Mouse (Mus musculus) neural tube, embryonic 14.5 days (tissue): ENCODE results near the gene Hoxb7. TPM values are rescaled to one million over a fixed set of nuclear protein-coding genes. Genes with fewer than 3 reads are reported as not detected.

Experiments
- ATAC-seq: fragments of 200-750 bp; cut with Nextera tagmentation; 2 replicates; pipeline ENCODE4 v1.8.0; 2017; ENCODE audit warnings: low read depth, mild to moderate bottlenecking, moderate TSS enrichment, moderate library complexity
- H3K27ac ChIP-seq: fragments of 300-500 bp; sonication (generic); 2 replicates; pipeline ENCODE4 v1.5.1; 2014; ENCODE audit warnings: low read depth, mild to moderate bottlenecking, control low read depth, low read length, moderate library complexity, mixed read lengths
- H3K27me3 ChIP-seq: fragments of 300-500 bp; sonication (generic); 2 replicates; pipeline ENCODE4 v1.6.1; 2014; ENCODE audit warnings: low read length; ENCODE audit not compliant: control insufficient read depth, insufficient read depth
- H3K36me3 ChIP-seq: fragments of 300-500 bp; sonication (generic); 2 replicates; pipeline ENCODE4 v1.6.1; 2014; ENCODE audit warnings: low read length, mixed read lengths; ENCODE audit not compliant: control insufficient read depth, insufficient read depth
- H3K4me1 ChIP-seq: fragments of 300-500 bp; sonication (generic); 2 replicates; pipeline ENCODE4 v1.6.1; 2014; ENCODE audit warnings: low read length; ENCODE audit not compliant: control insufficient read depth, insufficient read depth
- H3K4me2 ChIP-seq: fragments of 300-500 bp; sonication (generic); 2 replicates; pipeline ENCODE4 v1.6.1; 2014; ENCODE audit warnings: mild to moderate bottlenecking, low read depth, low read length, control low read depth
- H3K4me3 ChIP-seq: fragments of 300-500 bp; sonication (generic); 2 replicates; pipeline ENCODE4 v1.5.1; 2014; ENCODE audit warnings: low read depth, low read length, control low read depth, mixed read lengths
- H3K9ac ChIP-seq: fragments of 300-500 bp; sonication (generic); replicated peaks from 2 replicates; pipeline ENCODE4 v1.6.1; 2014; ENCODE audit warnings: low read depth, mild to moderate bottlenecking, control low read depth, low read length, mixed read lengths
- H3K9me3 ChIP-seq: fragments of 300-500 bp; sonication (generic); 2 replicates; pipeline ENCODE4 v1.6.1; 2016; ENCODE audit warnings: low read length; ENCODE audit not compliant: control insufficient read depth
- WGBS: fragments of 180-500 bp; shearing (Covaris S2); extraction: QIAGEN DNeasy Blood & Tissue Kit; methylation state at CpG from one replicate; pipeline ENCODE4 v1.1.7; 2014; 5-methylcytosine and 5-hydroxymethylcytosine counted together
- polyA plus RNA-seq: library from polyadenylated mRNA; unstranded; fragments of >200 nt; fragmentation: Nextera tagmentation; extraction: Ambion mirVana; gene quantifications from 2 replicates; pipeline ENCODE4 v1.2.1, GENCODE M21; 2014

Hoxb7 gene
- 120 and 133 TPM in 2 replicates for polyA plus RNA-seq

DNA sequence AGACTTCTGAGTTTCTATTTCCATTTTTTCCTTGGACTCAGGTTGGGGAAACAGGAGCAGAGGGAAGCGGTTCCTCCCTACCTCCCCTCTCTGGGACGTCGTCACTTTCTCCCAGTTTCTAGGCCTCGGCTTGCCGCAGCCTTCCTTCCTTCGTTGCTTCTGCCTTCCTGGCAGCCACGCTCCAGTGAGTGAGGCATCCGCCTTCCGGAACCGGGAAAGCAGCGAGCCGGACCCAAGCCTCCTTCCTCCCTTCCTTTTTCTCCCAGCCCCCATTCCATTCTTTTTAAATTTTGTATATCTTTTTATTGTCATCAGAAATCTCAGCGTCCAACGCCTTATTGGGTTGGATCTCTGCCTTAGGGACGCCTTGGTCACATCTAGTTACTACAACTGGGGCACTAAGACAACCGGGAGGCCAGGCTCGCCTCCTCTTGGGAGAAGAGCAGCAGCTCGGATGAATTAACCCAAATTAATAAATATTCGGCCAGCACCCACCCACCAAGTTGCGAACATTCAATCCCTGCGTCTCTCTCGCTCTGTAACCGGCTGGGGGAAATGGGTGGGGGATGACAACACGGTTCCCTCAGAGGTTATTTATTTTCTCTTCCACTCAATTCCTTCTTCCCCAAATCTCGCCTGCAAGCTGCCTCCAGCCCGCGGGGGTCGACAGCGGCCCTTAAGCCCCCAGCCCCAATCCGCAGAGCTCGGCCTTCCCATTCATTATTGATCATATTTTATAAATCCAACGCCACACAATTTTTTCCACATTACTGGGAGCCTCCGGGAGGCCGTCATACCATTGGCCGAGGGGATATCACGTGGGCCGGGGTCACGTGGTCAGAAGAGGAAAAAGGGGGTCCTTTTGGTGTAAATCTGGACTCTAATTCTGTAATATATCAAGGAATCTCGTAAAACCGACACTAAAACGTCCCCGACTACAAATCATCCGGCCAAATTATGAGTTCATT, at the start of gene Hoxb7:
Hoxb7 (plus strand) TSS at position 853 of the 968 bp plus-strand sequence.
- Histone ChIP-seq H3K9me3 (no peaks in the 10 kb centered on the region), H3K4me1 (peaks cover 21% of the 10 kb centered on the region), H3K4me3 (peak within 1 kb of the TSS; percentile 95), H3K27ac (peak within 1 kb of the TSS; percentile 100), H3K4me2 (peak within 1 kb of the TSS; percentile 100), H3K9ac (peak within 1 kb of the TSS; percentile 100), H3K27me3 (no peaks in the 10 kb centered on the region), H3K36me3 (peaks cover 6% of the 10 kb centered on the region; the same call in 1 of the 2 replicates)
- no peak; the same call in 1 of the 2 replicates for ATAC-seq
- under 1% methylated on average over 43 of the region's 43 CpGs for WGBS

DNA sequence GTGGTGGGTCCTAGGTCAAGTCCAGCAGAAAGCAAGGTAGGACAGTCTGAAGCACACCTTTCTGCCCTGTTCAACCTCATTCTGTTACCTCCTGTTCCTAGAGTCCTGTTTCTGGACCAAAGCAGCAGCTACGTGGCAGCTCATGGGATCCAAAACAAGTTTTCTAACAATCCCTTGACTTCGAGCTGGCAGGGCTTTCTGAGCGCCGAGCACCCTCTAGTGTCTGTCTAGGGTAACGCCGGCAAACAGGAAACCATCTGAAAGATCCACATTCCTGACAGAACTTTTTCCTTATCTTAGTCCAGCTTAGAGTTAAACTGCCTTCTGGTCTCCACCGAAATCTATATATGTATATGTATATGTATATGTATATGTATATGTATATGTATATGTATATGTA, 46.2 kb upstream of the Hoxb7 start:
- H3K27ac ChIP-seq: no peak overlapping the region
- no peaks in the 10 kb centered on the region for H3K36me3 ChIP-seq
- no peak for ATAC-seq
- H3K4me2 ChIP-seq: no peak overlapping the region
- H3K9ac ChIP-seq: no peak overlapping the region
- 3% methylated on average over 7 of the region's 7 CpGs for WGBS
- H3K4me3 ChIP-seq: no peak overlapping the region
- H3K4me1 ChIP-seq: no peaks in the 10 kb centered on the region
- H3K27me3 ChIP-seq: no peaks in the 10 kb centered on the region
- H3K9me3 ChIP-seq: no peaks in the 10 kb centered on the region

DNA sequence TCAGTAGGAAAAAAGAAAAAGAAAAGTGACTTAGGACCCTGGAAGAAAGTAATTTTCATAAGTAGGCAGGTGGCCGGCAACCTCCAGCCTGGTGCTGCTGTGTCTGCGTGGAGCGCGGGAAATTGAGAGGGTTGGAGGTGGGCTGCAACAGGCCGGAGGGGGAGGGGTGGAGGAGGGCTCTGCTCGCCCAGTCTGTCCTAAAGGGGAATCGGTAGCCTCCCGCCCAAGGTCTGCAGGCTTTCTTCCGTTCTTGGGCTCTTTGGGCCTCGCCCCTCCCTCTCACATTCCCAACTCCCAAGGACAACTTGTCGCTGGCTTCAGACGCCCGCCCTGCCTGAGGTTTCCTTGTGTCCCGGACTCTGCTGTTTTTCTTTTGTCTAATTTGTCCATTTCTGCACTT, 35.5 kb upstream of the Hoxb7 start:
- Histone ChIP-seq H3K36me3 (no peaks in the 10 kb centered on the region), H3K9me3 (no peaks in the 10 kb centered on the region), H3K27me3 (no peaks in the 10 kb centered on the region), H3K9ac (peak overlapping the region; percentile 75; the same call in 1 of the 2 replicates), H3K4me3 (peak overlapping the region; percentile 45), H3K4me2 (peak overlapping the region; percentile 56), H3K4me1 (peaks cover 16% of the 10 kb centered on the region), H3K27ac (no peak overlapping the region)
- 0% methylated on average over 14 of the region's 14 CpGs for WGBS
- ATAC-seq: peak; percentile 48

DNA sequence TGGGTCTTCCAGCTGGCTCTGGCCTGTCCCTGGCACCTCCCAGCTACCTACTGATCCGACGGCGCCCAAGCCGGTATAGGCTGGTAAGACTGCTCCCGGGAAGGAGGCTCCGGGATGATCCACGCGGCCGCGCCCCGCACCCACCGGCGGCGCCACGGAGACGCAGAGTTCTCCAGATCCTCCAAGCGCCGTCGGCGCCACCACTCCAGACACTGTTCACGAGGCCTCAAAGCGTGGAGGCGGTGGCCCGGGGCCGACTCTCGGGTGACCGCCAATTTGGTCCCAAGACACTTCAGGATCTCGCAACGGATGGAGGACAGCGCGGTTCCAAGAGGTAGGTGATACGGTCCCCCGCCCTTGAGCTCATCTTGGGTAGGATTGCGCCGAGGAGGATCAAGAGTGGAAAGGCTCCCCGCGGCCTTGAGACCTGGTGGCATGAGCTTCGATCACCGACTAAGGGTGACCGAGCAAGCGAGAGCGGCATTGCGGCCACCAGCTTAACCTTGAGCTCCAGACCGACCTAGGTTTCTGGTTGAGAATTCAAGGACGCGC, 34.9 kb upstream of the Hoxb7 start:
- peak; percentile 68 for ATAC-seq
- H3K27ac ChIP-seq: peak overlapping the region; percentile 83
- H3K4me2 ChIP-seq: peak overlapping the region; percentile 56
- H3K27me3 ChIP-seq: no peaks in the 10 kb centered on the region
- peaks cover 17% of the 10 kb centered on the region for H3K4me1 ChIP-seq
- no peaks in the 10 kb centered on the region for H3K9me3 ChIP-seq
- under 1% methylated on average over 46 of the region's 46 CpGs for WGBS
- H3K9ac ChIP-seq: peak overlapping the region; percentile 75
- no peaks in the 10 kb centered on the region for H3K36me3 ChIP-seq
- peak overlapping the region; percentile 45 for H3K4me3 ChIP-seq

DNA sequence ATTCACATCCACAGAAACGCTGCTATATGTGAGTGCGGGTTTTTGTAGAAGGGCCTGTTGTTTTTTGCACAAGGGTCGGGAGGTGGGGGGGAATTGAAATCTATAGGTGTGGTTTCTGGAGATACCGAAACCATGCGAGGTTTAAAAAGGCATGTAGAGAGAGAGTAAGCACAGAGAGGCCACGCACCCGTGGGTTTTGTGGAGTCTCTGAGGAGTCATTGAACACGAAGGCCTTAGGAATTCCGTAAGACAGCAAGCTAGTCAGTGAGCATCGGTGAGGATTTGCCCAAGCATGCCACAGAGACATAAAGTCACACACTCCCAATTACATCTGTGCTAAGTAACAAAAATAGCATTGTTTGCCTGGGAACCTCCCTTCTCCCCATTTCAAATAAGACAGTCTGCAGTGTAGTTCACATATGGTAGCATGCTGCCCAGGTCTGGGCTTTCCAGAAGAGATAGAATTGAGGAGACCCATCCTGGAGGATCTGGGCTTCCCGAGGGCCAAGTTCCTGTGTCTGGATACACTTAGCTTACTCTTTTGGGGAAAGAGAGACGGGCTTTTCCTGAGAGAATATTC, 33.8 kb upstream of the Hoxb7 start:
- no peak for ATAC-seq
- H3K27me3 ChIP-seq: 0 out of 2 replicates have a peak, but pooled peaks cover 1% of the 10 kb centered on the region
- peaks cover 17% of the 10 kb centered on the region for H3K4me1 ChIP-seq
- peak overlapping the region; percentile 75 for H3K9ac ChIP-seq
- H3K4me2 ChIP-seq: peak overlapping the region; percentile 56
- no peaks in the 10 kb centered on the region for H3K36me3 ChIP-seq
- WGBS: 3% methylated on average over 12 of the region's 12 CpGs
- H3K9me3 ChIP-seq: no peaks in the 10 kb centered on the region
- H3K4me3 ChIP-seq: peak overlapping the region; percentile 45
- peak overlapping the region; percentile 83 for H3K27ac ChIP-seq

DNA sequence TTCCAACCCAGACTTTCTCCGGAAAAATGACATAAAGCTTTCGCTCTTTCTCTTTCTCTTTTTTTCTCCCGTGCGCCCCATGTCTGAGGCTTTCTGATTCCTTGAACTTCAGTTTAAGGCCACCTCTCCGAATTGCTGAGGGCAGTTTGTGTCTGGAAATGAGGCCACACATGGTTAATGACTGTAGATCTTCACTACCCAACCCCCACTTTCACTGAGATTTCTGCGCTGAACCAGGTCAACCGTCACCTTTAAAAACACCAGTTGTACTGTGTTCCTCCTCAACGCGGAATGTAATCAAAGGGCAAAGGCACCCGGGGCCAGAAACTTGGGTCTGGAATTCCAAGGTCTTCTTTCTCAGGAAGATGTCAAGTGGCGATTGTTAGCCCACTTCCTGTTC, 32.2 kb upstream of the Hoxb7 start:
- 3% methylated on average over 11 of the region's 11 CpGs for WGBS
- Histone ChIP-seq H3K9me3 (no peaks in the 10 kb centered on the region), H3K4me2 (peak overlapping the region; percentile 56), H3K4me3 (peak overlapping the region; percentile 45), H3K27ac (no peak overlapping the region), H3K36me3 (no peaks in the 10 kb centered on the region), H3K4me1 (peaks cover 17% of the 10 kb centered on the region), H3K9ac (no peak overlapping the region; the same call in 1 of the 2 replicates), H3K27me3 (0 out of 2 replicates have a peak, but pooled peaks cover 2% of the 10 kb centered on the region)
- no peak for ATAC-seq

DNA sequence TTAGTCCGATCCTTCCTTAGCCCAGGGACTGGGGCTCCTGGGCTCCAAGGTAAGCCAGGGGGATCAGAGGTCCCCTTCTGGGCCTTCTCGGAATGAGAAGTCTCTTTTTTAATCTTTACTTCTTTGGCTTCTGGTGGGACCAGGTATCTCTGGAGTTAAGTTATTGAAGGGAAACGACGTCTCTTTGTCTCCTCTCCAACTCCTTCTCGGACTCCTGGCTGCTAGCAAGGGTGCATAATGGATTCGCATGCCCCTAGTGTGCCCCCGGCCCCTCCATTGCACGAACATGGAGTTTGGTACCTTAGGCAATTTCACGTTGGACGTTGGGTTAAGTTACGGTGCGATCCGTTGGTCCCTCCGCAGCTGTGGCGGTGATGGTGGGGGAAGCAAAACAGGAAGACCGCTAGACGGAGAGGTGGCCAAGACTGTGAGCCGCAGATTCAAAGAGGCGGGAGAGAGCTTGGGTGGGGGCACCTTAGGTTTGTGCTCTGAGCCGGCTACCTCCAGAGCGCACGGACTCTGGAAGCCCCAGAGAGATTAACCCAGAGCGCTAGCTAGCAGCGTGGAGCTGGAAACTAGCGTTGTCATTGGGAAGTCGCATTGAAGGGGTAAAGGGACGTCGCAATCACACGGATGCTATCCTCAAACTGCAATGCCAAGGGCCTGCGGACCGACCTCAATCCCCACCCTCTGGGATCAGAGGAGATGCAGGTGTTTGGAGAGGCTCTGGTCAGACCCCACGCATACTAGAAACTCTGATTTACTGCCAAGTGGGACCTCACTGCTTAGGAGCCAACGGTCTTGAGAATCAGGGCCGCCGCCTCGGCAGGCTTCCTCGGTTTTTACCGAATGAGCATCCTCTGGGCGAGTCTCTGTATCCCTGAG, 31.1 kb upstream of the Hoxb7 start:
- peak overlapping the region; percentile 47 for H3K9ac ChIP-seq
- peak overlapping the region; percentile 56 for H3K4me2 ChIP-seq
- WGBS: 4% methylated on average over 39 of the region's 39 CpGs

DNA sequence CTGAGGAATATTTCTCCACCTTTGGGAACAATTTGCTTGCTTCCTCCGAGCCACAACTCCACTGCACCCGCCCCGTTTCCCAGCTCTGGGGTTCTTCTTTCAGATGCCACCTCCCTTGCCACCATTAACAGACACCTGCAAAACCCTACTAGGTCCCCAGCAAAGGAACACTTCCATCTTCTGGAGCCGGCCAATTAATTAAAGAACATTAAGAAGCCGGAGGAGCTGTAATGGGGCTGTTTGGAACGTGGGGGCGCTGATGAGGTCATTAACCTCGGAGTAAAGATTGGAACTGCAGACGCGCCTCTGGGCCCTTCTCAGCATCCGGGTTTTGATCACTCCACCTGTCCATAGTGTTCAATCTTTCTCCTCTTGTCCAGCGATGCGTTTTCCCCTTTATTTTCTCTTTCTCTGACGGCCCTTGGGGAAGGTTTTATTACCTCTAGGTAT, 30.4 kb upstream of the Hoxb7 start:
- no peaks in the 10 kb centered on the region for H3K9me3 ChIP-seq
- H3K36me3 ChIP-seq: no peaks in the 10 kb centered on the region
- H3K4me1 ChIP-seq: peaks cover 25% of the 10 kb centered on the region
- H3K4me2 ChIP-seq: peak overlapping the region; percentile 56
- no peak overlapping the region for H3K27ac ChIP-seq
- H3K4me3 ChIP-seq: peak overlapping the region; percentile 31; the same call in 1 of the 2 replicates
- 0 out of 2 replicates have a peak, but pooled peaks cover 2% of the 10 kb centered on the region for H3K27me3 ChIP-seq
- 6% methylated on average over 14 of the region's 14 CpGs for WGBS
- ATAC-seq: no peak
- H3K9ac ChIP-seq: peak overlapping the region; percentile 47; the same call in 1 of the 2 replicates

More for the DNA sequence above, 31.1 kb upstream of the Hoxb7 start:
- Histone ChIP-seq H3K4me3 (peak overlapping the region; percentile 31), H3K27me3 (0 out of 2 replicates have a peak, but pooled peaks cover 2% of the 10 kb centered on the region), H3K9me3 (no peaks in the 10 kb centered on the region), H3K4me1 (peaks cover 21% of the 10 kb centered on the region), H3K27ac (no peak overlapping the region), H3K36me3 (no peaks in the 10 kb centered on the region)
- no peak for ATAC-seq
